Mouse (Mus musculus): Measurements from ENCODE around the gene Rfesd.

Rfesd gene

GRCm38 (mm10) chr13:76017974-76018843, at the start of gene Rfesd:
Rfesd (minus strand) TSS chr13:76018719.
- peak; percentile 98 for DNase-seq (ENCODE audit: low spot score)

DNA sequence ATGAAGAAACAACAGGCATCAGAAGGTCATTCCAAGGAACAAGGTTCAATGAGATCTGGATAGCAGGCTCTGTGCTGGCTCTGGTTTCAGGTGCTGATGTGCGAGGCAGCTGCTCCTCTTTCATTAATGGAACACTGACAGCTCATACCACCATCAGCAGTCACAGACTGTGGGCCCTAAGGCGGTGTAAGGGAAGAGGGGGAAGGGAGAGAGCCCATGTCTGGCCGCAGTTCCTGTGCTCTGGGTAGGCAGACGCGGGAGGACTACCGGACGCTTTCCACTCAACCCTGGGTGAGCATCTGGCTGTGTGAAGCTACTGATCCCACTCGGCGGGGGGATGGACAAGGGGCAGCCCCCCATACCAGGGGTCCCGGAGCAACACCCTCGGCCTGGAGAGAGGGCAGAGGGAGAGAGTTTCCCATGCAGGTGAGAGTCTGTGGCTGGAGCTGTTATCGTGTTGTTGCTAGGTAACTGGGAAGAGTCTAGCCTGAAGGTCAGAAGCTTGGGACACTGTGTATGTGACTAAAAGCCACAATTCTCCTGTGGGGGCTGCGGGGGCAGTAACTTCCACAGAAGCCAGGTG, 45.9 kb upstream of the Rfesd start:
- DNase-seq (ENCODE audit: low spot score): no peak

GRCm38 (mm10) chr13:76063548-76063947, 45.0 kb upstream of the Rfesd start:
- no peak for DNase-seq (ENCODE audit: low spot score)

DNA sequence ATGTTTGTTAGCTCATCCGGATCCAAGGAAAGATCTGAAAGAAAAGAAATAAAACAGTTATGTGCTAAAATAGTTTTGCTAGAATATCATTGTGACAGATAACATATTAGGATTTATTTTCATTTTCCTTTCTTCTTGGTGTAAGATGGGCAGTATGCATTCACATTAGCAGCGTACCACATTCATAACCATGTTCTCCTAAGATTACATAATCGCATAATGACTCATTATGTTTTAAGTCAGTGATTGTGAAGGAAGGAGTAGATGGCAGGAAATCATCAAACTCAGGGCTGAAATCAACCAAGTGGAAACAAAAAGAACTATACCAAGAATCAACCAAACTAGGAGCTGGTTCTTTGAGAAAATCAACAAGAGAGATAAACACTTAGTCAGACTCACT, 44.0 kb upstream of the Rfesd start:
- no peak for DNase-seq (ENCODE audit: low spot score)

- no peak for DNase-seq (ENCODE audit: low spot score)
Measured at GRCm38 (mm10) chr13:76062126-76062525, 43.6 kb upstream of the Rfesd start.

DNA sequence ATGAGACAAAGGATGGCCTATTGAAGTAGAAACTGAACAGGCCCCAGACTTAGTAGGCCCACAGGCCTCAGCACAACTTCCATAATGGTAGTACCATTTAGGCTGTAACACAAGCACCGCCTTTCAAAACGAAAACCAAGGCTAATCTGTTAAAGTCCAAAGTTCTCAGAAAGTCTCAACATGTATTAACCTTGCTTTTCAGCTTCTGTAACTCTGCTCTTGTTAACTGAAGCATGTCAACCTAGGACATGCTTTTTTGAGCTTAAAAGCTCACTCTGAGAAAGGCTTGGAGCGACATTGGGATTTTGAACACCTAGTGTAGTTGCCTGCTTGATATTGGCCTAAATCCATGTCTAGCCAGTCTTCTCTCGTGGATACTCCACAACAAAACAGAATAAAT, 41.1 kb upstream of the Rfesd start:
- DNase-seq (ENCODE audit: low spot score): no peak

- DNase-seq (ENCODE audit: low spot score): no peak
Measured at GRCm38 (mm10) chr13:76057267-76058069, 38.9 kb upstream of the Rfesd start.

GRCm38 (mm10) chr13:76056896-76057266, 38.4 kb upstream of the Rfesd start, which contains the start of gene Gpr150:
Gpr150 (minus strand) TSS chr13:76056996.
- no peak for DNase-seq (ENCODE audit: low spot score)

DNA sequence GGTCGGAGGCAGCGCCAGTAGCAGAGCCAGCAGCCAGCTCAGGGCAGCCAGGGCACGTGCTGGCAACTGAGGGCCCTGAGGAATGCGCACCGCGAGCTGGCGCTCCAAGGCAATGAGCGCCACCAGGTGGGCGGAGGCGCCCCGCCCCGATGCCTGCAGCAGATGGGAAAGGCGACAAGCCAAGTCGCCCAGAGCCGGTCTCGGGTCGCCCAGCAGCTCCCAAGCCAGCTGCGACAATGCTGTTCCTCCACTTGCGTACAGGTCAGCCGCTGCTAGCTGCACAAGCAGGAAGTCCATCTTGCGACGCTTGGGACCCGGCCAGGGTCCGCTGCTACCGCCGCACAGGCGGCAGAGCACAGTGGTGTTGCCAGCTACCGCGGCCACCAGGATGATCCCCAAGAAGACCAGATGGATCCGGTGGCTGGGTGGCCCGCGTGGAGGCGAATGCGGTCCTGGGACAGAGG, 37.8 kb upstream of the Rfesd start:
- no peak for DNase-seq (ENCODE audit: low spot score)

GRCm38 (mm10) chr13:76055391-76056232, 37.1 kb upstream of the Rfesd start:
- DNase-seq (ENCODE audit: low spot score): no peak

GRCm38 (mm10) chr13:76044971-76045370, 26.5 kb upstream of the Rfesd start:
- DNase-seq (ENCODE audit: low spot score): no peak

GRCm38 (mm10) chr13:76042455-76042854, 23.9 kb upstream of the Rfesd start:
- DNase-seq (ENCODE audit: low spot score): no peak

GRCm38 (mm10) chr13:76024588-76024987, 6.1 kb upstream of the Rfesd start:
- DNase-seq (ENCODE audit: low spot score): no peak

GRCm38 (mm10) chr13:76021782-76022181, 3.3 kb upstream of the Rfesd start:
- peak; percentile 56 for DNase-seq (ENCODE audit: low spot score)

DNA sequence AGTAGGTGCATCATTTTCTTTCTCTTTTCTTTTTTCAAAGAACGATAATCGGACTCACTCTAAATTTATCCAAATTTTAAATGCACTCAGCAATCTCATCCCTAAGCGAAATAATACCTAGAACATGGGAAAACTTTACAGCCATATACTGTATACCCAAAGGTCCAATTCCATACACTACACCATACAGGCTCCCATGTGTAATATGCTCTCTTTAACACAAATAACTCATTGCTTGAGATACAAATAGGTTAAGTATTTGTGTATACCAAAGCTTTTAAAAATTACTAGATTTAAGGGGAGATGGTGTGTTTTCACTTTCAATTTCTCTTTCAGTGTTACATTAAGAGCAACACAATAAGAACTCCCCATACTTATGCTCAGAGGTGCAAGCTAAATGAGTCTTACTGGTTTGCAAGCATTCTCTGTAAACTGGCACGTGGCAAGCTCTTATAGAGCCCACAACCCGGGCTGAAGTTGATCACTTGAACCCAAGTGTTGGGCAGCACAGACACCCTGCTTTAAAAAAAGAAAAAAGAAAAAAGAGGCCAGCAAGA, 403 bp upstream of the Rfesd start:
- DNase-seq (ENCODE audit: low spot score): no peak

GRCm38 (mm10) chr13:76017465-76017864, 1.1 kb downstream of the Rfesd start:
- no peak for DNase-seq (ENCODE audit: low spot score)

- no peak for DNase-seq (ENCODE audit: low spot score)
Measured at GRCm38 (mm10) chr13:76014511-76014910, 4.0 kb downstream of the Rfesd start.

- DNase-seq (ENCODE audit: low spot score): peak; percentile 36
Measured at GRCm38 (mm10) chr13:76003272-76003671, 15.2 kb downstream of the Rfesd start.

GRCm38 (mm10) chr13:75992169-75993028, 26.1 kb downstream of the Rfesd start:
- peak; percentile 56 for DNase-seq (ENCODE audit: low spot score)

- no peak for DNase-seq (ENCODE audit: low spot score)
Measured at GRCm38 (mm10) chr13:75988096-75988495, 30.4 kb downstream of the Rfesd start.
